Mouse (Mus musculus) layer of hippocampus, postnatal 36 days (tissue): ENCODE data around the gene Abi2. TPM values are rescaled to one million over a fixed set of nuclear protein-coding genes. Genes with fewer than 3 reads are reported as not detected.

Source experiments
- DNase-seq, 2 experiments: peaks; one replicate each; pipeline ENCODE4 v3.0.0; 2022
- total RNA-seq, 2 experiments: library from RNA; stranded (reverse); gene quantifications; 2 replicates each; pipeline ENCODE4 v1.2.3; 2021

Gene Abi2
- total RNA-seq, 2 experiments from 2014 or later, result 350 to 363 TPM

DNA sequence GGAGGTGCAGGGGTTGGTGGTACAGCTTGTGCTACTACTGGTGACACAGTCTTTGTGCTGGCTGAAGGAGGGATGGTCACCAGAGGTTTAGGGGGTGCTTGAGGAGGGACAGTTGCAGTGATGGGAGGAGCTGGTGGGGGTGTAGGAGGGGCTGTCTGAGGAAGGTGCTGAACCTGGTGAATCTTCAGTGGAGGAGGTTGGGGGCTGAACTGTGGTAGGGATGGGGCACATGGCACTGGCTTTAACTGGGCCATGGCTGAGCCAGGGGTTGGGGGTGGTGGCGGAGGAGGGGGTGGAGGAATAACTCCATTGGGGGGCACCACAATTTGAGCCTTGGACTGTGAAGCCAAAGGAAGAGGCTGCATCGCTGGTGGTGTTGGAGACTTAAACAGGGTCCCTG is 80.2 kb downstream of the Abi2 start:
- DNase-seq, result no peak

DNA sequence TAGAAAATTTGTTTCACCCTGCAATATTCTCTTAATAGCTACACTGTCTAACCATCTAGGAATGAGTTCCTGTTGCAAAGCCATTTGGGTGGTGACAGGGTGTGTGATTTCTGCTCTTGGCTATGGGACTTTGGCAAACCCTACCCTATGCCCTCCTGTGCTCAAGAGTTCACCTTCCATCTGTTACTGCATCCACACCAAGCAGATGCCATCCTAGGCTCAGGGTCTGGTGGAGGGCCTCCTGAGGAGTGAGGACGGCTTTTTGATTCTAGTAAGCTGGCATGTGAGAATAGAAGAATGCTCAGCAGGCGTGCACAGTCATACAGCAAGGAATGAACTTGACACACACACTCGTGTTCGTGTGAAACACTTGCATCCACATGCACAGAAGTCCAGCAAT is 81.1 kb downstream of the Abi2 start:
- no peak for DNase-seq

DNA sequence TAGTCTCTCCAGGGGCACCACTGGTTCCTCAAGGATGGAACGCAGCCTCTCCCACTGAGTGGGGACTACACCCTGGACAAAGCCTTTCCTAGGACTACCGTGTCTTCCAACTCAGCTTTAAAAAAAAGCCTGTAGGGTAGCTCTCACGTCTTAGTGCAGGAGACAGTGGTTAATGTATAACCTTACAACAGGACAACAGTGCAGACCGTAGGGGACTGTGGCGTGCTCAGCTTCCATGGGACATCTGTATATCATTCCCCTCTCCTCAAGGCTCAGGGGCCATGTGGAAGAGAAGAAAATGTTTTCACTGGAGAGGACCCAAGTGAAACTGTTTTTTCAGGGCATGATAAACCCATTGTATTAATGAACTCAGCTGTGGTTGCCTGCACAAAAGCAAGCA is 83.0 kb downstream of the Abi2 start:
- no peak for DNase-seq

DNA sequence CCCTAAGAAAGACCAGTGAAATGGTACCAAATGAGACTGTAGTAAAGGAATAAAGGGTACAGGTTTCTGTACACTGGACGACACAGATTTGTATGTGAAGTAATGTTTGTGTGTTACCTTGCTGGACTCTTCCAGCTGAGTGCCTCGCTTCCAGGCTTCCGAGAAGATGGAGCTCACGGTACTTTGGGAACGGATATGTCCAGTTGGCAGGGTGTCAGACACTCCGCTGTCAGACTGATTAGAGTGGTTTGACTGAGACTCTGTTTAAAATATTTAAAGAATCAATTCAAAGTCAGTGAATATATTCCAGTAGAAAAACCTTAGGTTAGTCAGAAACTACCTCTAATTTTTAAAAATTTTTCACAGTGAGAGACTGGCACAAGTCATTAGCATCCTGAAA is 84.0 kb downstream of the Abi2 start:
- DNase-seq, result no peak

DNA sequence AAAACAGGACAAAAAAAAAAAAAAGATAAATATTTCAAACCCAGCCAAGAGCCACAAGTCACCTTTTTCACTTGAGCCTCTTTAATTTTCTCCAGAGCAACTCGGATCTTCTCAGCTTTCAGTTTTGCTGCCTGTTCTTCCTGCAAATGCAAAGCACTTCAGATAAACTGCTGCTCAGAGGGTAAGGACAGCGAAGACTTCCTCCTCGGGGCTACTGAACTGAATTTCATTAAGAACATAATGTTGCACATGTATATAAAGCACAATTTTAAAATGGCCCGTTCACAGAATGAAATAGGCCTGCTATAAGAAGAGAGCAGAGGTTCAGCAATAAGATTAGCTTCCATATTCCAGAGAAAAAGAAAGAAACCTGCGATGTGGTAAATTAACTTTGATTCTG is 94.0 kb downstream of the Abi2 start:
- DNase-seq, result no peak

DNA sequence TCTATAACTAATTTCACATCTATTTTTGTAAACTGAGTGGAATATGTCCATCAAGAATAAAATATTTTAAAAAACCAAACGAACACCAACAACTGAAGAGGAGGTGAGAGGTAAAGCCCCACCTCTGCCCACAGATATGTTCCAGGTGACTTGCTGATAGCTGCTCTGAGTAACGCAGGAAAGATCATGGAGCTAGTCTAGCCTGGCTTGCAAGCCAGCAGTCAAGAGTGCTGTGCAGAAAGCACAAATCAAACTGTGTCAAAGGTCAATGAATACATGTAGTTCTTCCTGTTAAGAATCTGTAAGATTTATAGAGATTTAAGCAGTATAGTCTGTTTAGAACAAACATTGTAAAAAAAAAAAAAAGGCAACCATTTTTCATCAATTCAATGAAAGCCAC is 101.2 kb downstream of the Abi2 start:
- no peak for DNase-seq

DNA sequence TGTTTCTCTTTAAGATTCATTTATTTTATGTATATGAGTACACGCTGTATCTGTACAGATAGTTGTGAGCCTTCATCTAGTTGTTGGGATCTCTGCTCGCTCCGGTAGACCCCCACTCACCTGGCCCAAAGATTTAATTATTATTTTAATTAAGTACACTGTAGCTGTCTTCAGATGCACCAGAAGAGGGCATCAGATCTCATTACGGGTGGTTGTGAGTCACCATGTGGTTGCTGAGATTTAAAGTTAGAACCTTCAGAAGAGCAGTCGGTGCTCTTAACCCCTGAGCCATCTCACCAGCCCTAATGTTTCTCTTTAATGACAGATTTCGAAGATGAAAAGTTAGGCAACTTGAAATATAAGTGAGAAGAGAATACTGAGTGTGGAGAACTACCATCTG is 120.7 kb downstream of the Abi2 start:
- no peak for DNase-seq

DNA sequence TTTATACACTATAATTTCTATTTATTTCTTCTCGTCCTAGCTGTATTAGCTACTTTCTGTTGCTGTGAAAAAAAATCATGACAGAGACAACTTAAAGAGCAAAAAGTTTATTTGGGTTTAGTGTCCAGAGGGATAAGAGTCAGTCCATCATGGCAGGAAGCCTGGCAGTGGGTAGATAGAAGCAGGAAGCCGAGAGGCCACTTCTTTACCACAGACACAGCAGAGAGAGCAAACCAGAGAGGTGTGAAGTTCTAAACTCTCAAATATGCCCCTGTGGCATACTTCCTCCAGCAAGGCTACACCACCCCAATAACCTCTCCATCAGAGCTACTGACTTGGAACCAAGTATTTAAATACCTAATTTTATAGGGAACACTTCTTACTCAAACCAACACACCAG is 121.2 kb downstream of the Abi2 start:
- DNase-seq, result no peak

Other genes starting within 250 kb of the Abi2 start
- 10 to 100 TPM; 21.6 to 24.8 TPM for gene Nbeal1, start 229.0 kb upstream of the Abi2 start, total RNA-seq
- 1 to 10 TPM; 8.5 to 9.5 TPM for gene Cyp20a1, start 66.3 kb upstream of the Abi2 start, total RNA-seq
- gene Raph1, start 157.5 kb downstream of the Abi2 start, total RNA-seq, result 10 to 100 TPM; 60.6 to 61.1 TPM